Mouse (Mus musculus): ENCODE measurements around the gene Rnf207. TPM values are rescaled to one million over a fixed set of nuclear protein-coding genes. Genes with fewer than 3 reads are reported as not detected.
A peak's percentile ranks its signal among the peaks of the same experiment; 100 is the strongest.

The Rnf207 gene
- polyA plus RNA-seq, 1 experiment = 2.1 TPM

GRCm38 (mm10) chr4:152278986-152279385 is 39.8 kb downstream of the Rnf207 start:
- H3K27ac ChIP-seq (ENCODE audit: insufficient read depth, low read depth, low read length) = no peak overlapping the region
- TF ChIP-seq POLR2A (IDR thresholded peaks at IDR 0.05; ENCODE audit: low read depth, low read length) = no peak
- no peak for TF ChIP-seq CTCF (IDR thresholded peaks at IDR 0.05; ENCODE audit: extremely low read depth, insufficient read length, insufficient replicate concordance, low read depth, low read length)
- no peak overlapping the region for H3K4me3 ChIP-seq (ENCODE audit: low read depth, low read length)
- H3K27me3 ChIP-seq (ENCODE audit: control insufficient read depth, insufficient read depth, low read length) = peaks cover 27% of the 10 kb centered on the region
- 86% methylated on average over 23 of the region's 23 CpGs for WGBS
- no peaks in the 10 kb centered on the region for H3K36me3 ChIP-seq (ENCODE audit: control insufficient read depth, insufficient read depth, low read length)
- H3K4me1 ChIP-seq (ENCODE audit: control insufficient read depth, insufficient read depth, insufficient read length, low read length) = peaks cover 14% of the 10 kb centered on the region

GRCm38 (mm10) chr4:152277916-152278315 is 40.9 kb downstream of the Rnf207 start:
- 61% methylated on average over 2 of the region's 2 CpGs for WGBS
- no peaks in the 10 kb centered on the region for H3K36me3 ChIP-seq (ENCODE audit: control insufficient read depth, insufficient read depth, low read length)
- TF ChIP-seq CTCF (IDR thresholded peaks at IDR 0.05; ENCODE audit: extremely low read depth, insufficient read length, insufficient replicate concordance, low read depth, low read length) = no peak
- TF ChIP-seq POLR2A (IDR thresholded peaks at IDR 0.05; ENCODE audit: low read depth, low read length) = no peak
- no peak overlapping the region for H3K27ac ChIP-seq (ENCODE audit: insufficient read depth, low read depth, low read length)
- peaks cover 30% of the 10 kb centered on the region for H3K27me3 ChIP-seq (ENCODE audit: control insufficient read depth, insufficient read depth, low read length)
- H3K4me1 ChIP-seq (ENCODE audit: control insufficient read depth, insufficient read depth, insufficient read length, low read length) = peaks cover 10% of the 10 kb centered on the region
- H3K4me3 ChIP-seq (ENCODE audit: low read depth, low read length) = no peak overlapping the region

GRCm38 (mm10) chr4:152276389-152277347 is 42.1 kb downstream of the Rnf207 start:
- WGBS = 60% methylated on average over 10 of the region's 10 CpGs
- H3K36me3 ChIP-seq (ENCODE audit: control insufficient read depth, insufficient read depth, low read length) = no peaks in the 10 kb centered on the region
- no peak overlapping the region for H3K4me3 ChIP-seq (ENCODE audit: low read depth, low read length)
- peak; percentile 51; the same call in 1 of the 2 replicates for TF ChIP-seq CTCF (IDR thresholded peaks at IDR 0.05; ENCODE audit: extremely low read depth, insufficient read length, insufficient replicate concordance, low read depth, low read length)
- TF ChIP-seq POLR2A (IDR thresholded peaks at IDR 0.05; ENCODE audit: low read depth, low read length) = no peak
- H3K27ac ChIP-seq (ENCODE audit: insufficient read depth, low read depth, low read length) = no peak overlapping the region
- peaks cover 10% of the 10 kb centered on the region; the same call in 1 of the 2 replicates for H3K4me1 ChIP-seq (ENCODE audit: control insufficient read depth, insufficient read depth, insufficient read length, low read length)
- H3K27me3 ChIP-seq (ENCODE audit: control insufficient read depth, insufficient read depth, low read length) = peaks cover 19% of the 10 kb centered on the region

GRCm38 (mm10) chr4:152274681-152275131 is 44.1 kb downstream of the Rnf207 start:
- Histone ChIP-seq H3K4me3 (ENCODE audit: low read depth, low read length) (peak overlapping the region; percentile 58), H3K27ac (ENCODE audit: insufficient read depth, low read depth, low read length) (no peak overlapping the region), H3K4me1 (ENCODE audit: control insufficient read depth, insufficient read depth, insufficient read length, low read length) (peaks cover 10% of the 10 kb centered on the region; the same call in 1 of the 2 replicates), H3K27me3 (ENCODE audit: control insufficient read depth, insufficient read depth, low read length) (peaks cover 19% of the 10 kb centered on the region), H3K36me3 (ENCODE audit: control insufficient read depth, insufficient read depth, low read length) (no peaks in the 10 kb centered on the region)
- 4% methylated on average over 20 of the region's 20 CpGs for WGBS
- TF ChIP-seq CTCF (IDR thresholded peaks at IDR 0.05; ENCODE audit: extremely low read depth, insufficient read length, insufficient replicate concordance, low read depth, low read length) = no peak
- TF ChIP-seq POLR2A (IDR thresholded peaks at IDR 0.05; ENCODE audit: low read depth, low read length) = no peak

- Histone ChIP-seq H3K27me3 (ENCODE audit: control insufficient read depth, insufficient read depth, low read length) (peaks cover 19% of the 10 kb centered on the region), H3K36me3 (ENCODE audit: control insufficient read depth, insufficient read depth, low read length) (no peaks in the 10 kb centered on the region), H3K27ac (ENCODE audit: insufficient read depth, low read depth, low read length) (peak within 1 kb of the TSS; percentile 9; the same call in 1 of the 2 replicates), H3K4me3 (ENCODE audit: low read depth, low read length) (peak within 1 kb of the TSS; percentile 58), H3K4me1 (ENCODE audit: control insufficient read depth, insufficient read depth, insufficient read length, low read length) (peaks cover 10% of the 10 kb centered on the region; the same call in 1 of the 2 replicates)
- TF ChIP-seq CTCF (IDR thresholded peaks at IDR 0.05; ENCODE audit: extremely low read depth, insufficient read length, insufficient replicate concordance, low read depth, low read length) (no peak), POLR2A (IDR thresholded peaks at IDR 0.05; ENCODE audit: low read depth, low read length) (no peak)
- WGBS = 3% methylated on average over 47 of the region's 48 CpGs
These were observed 45.1 kb downstream of the Rnf207 start, which contains the start of gene Gpr153 for GRCm38 (mm10) chr4:152273621-152274236. TSS of gene Gpr153 (plus strand) at chr4:152274232.

GRCm38 (mm10) chr4:152273191-152273590 is 45.6 kb downstream of the Rnf207 start:
- no peak overlapping the region for H3K27ac ChIP-seq (ENCODE audit: insufficient read depth, low read depth, low read length)
- no peaks in the 10 kb centered on the region; the same call in 1 of the 2 replicates for H3K36me3 ChIP-seq (ENCODE audit: control insufficient read depth, insufficient read depth, low read length)
- peaks cover 19% of the 10 kb centered on the region for H3K27me3 ChIP-seq (ENCODE audit: control insufficient read depth, insufficient read depth, low read length)
- H3K4me1 ChIP-seq (ENCODE audit: control insufficient read depth, insufficient read depth, insufficient read length, low read length) = peaks cover 10% of the 10 kb centered on the region; the same call in 1 of the 2 replicates
- H3K4me3 ChIP-seq (ENCODE audit: low read depth, low read length) = no peak overlapping the region
- 52% methylated on average over 3 of the region's 3 CpGs for WGBS
- no peak for TF ChIP-seq POLR2A (IDR thresholded peaks at IDR 0.05; ENCODE audit: low read depth, low read length)
- TF ChIP-seq CTCF (IDR thresholded peaks at IDR 0.05; ENCODE audit: extremely low read depth, insufficient read length, insufficient replicate concordance, low read depth, low read length) = no peak; the same call in 1 of the 2 replicates
